Mouse (Mus musculus): ENCODE results near the gene Olfr206. TPM values are rescaled to one million over a fixed set of nuclear protein-coding genes. Genes with fewer than 3 reads are reported as not detected.
"Not testable (repeated sequence)": the region's sequence is repeated elsewhere in the genome, so short reads cannot be mapped to it uniquely, and the experiment has no call there.

Olfr206 gene
- not detected in 2 replicates for polyA plus RNA-seq (2015; fragmentation: Nextera tagmentation; extraction: Ambion mirVana)

- 75% methylated on average over 1 of the region's 1 CpGs for WGBS
- Histone ChIP-seq H3K4me1 (ENCODE audit: insufficient read depth, low read depth, low read length) (no peaks in the 10 kb centered on the region), H3K9ac (replicated peaks; ENCODE audit: low read depth) (no peak within 1 kb of the TSS), H3K4me2 (replicated peaks; ENCODE audit: low read depth, low read length) (no peak within 1 kb of the TSS), H3K9me3 (ENCODE audit: low read length) (no peaks in the 10 kb centered on the region), H3K36me3 (ENCODE audit: insufficient read depth, low read length) (no peaks in the 10 kb centered on the region), H3K27me3 (replicated peaks; ENCODE audit: insufficient read depth, low read length) (no peaks in the 10 kb centered on the region), H3K27ac (ENCODE audit: low read length) (no peak within 1 kb of the TSS), H3K4me3 (ENCODE audit: low read depth, low read length) (no peak within 1 kb of the TSS)
- TF ChIP-seq EP300 (IDR thresholded peaks at IDR 0.05) (no peak), CTCF (IDR thresholded peaks at IDR 0.05) (no peak)
- no peak for DNase-seq (ENCODE audit: low spot score)
- no peak for ATAC-seq
These were observed at the start of gene Olfr206 for GRCm38 (mm10) chr16:59349146-59349545. TSS of gene Olfr206 (minus strand) at chr16:59349246.

- no peaks in the 10 kb centered on the region for H3K36me3 ChIP-seq (ENCODE audit: insufficient read depth, low read length)
- H3K27ac ChIP-seq (ENCODE audit: low read length): no peak overlapping the region
- no peak overlapping the region for H3K9ac ChIP-seq (replicated peaks; ENCODE audit: low read depth)
- DNase-seq (ENCODE audit: low spot score) (no peak), ATAC-seq (no peak)
- 45% methylated on average over 3 of the region's 3 CpGs for WGBS
- H3K9me3 ChIP-seq (ENCODE audit: low read length): no peaks in the 10 kb centered on the region
- no peaks in the 10 kb centered on the region for H3K27me3 ChIP-seq (replicated peaks; ENCODE audit: insufficient read depth, low read length)
- no peak overlapping the region for H3K4me3 ChIP-seq (ENCODE audit: low read depth, low read length)
- H3K4me2 ChIP-seq (replicated peaks; ENCODE audit: low read depth, low read length): no peak overlapping the region
- TF ChIP-seq CTCF (IDR thresholded peaks at IDR 0.05) (no peak), EP300 (IDR thresholded peaks at IDR 0.05) (no peak)
- H3K4me1 ChIP-seq (ENCODE audit: insufficient read depth, low read depth, low read length): no peaks in the 10 kb centered on the region
These were observed 44.3 kb upstream of the Olfr206 start for GRCm38 (mm10) chr16:59393300-59393699.

GRCm38 (mm10) chr16:59363893-59364292, 14.8 kb upstream of the Olfr206 start, which contains the start of gene Olfr209:
TSS of gene Olfr209 (minus strand) at chr16:59363993.
- ATAC-seq (no peak), DNase-seq (ENCODE audit: low spot score) (no peak)
- Histone ChIP-seq H3K9ac (replicated peaks; ENCODE audit: low read depth) (no peak within 1 kb of the TSS), H3K4me1 (ENCODE audit: insufficient read depth, low read depth, low read length) (no peaks in the 10 kb centered on the region), H3K9me3 (ENCODE audit: low read length) (no peaks in the 10 kb centered on the region), H3K4me2 (replicated peaks; ENCODE audit: low read depth, low read length) (no peak within 1 kb of the TSS), H3K27ac (ENCODE audit: low read length) (no peak within 1 kb of the TSS), H3K36me3 (ENCODE audit: insufficient read depth, low read length) (no peaks in the 10 kb centered on the region), H3K4me3 (ENCODE audit: low read depth, low read length) (no peak within 1 kb of the TSS), H3K27me3 (replicated peaks; ENCODE audit: insufficient read depth, low read length) (no peaks in the 10 kb centered on the region)
- WGBS: 56% methylated on average over 2 of the region's 2 CpGs
- TF ChIP-seq CTCF (IDR thresholded peaks at IDR 0.05): no peak
- no peak for TF ChIP-seq EP300 (IDR thresholded peaks at IDR 0.05)

- H3K27ac ChIP-seq (ENCODE audit: low read length): no peak within 1 kb of the TSS
- no peaks in the 10 kb centered on the region for H3K9me3 ChIP-seq (ENCODE audit: low read length)
- H3K9ac ChIP-seq (replicated peaks; ENCODE audit: low read depth): no peak within 1 kb of the TSS
- TF ChIP-seq CTCF (IDR thresholded peaks at IDR 0.05) (no peak), EP300 (IDR thresholded peaks at IDR 0.05) (no peak)
- no peaks in the 10 kb centered on the region for H3K27me3 ChIP-seq (replicated peaks; ENCODE audit: insufficient read depth, low read length)
- H3K4me2 ChIP-seq (replicated peaks; ENCODE audit: low read depth, low read length): no peak within 1 kb of the TSS
- no peak within 1 kb of the TSS for H3K4me3 ChIP-seq (ENCODE audit: low read depth, low read length)
- DNase-seq (ENCODE audit: low spot score): no peak
- H3K36me3 ChIP-seq (ENCODE audit: insufficient read depth, low read length): no peaks in the 10 kb centered on the region
- ATAC-seq: no peak
- no peaks in the 10 kb centered on the region for H3K4me1 ChIP-seq (ENCODE audit: insufficient read depth, low read depth, low read length)
These were observed 18.0 kb downstream of the Olfr206 start, which contains the start of gene Olfr205 for GRCm38 (mm10) chr16:59331038-59331437. TSS of gene Olfr205 (minus strand) at chr16:59331138.

GRCm38 (mm10) chr16:59323262-59323661, 25.8 kb downstream of the Olfr206 start:
- not testable (repeated sequence) for DNase-seq (ENCODE audit: low spot score); H3K36me3 ChIP-seq (ENCODE audit: insufficient read depth, low read length); H3K27me3 ChIP-seq (replicated peaks; ENCODE audit: insufficient read depth, low read length); H3K9ac ChIP-seq (replicated peaks; ENCODE audit: low read depth); H3K4me2 ChIP-seq (replicated peaks; ENCODE audit: low read depth, low read length); H3K9me3 ChIP-seq (ENCODE audit: low read length); H3K4me3 ChIP-seq (ENCODE audit: low read depth, low read length); H3K27ac ChIP-seq (ENCODE audit: low read length); H3K4me1 ChIP-seq (ENCODE audit: insufficient read depth, low read depth, low read length); ATAC-seq
- 30% methylated on average over 1 of the region's 1 CpGs for WGBS

- Histone ChIP-seq H3K4me1 (ENCODE audit: insufficient read depth, low read depth, low read length) (no peaks in the 10 kb centered on the region), H3K4me3 (ENCODE audit: low read depth, low read length) (no peak within 1 kb of the TSS), H3K36me3 (ENCODE audit: insufficient read depth, low read length) (no peaks in the 10 kb centered on the region), H3K9ac (replicated peaks; ENCODE audit: low read depth) (no peak within 1 kb of the TSS), H3K4me2 (replicated peaks; ENCODE audit: low read depth, low read length) (no peak within 1 kb of the TSS), H3K9me3 (ENCODE audit: low read length) (no peaks in the 10 kb centered on the region), H3K27ac (ENCODE audit: low read length) (no peak within 1 kb of the TSS), H3K27me3 (replicated peaks; ENCODE audit: insufficient read depth, low read length) (no peaks in the 10 kb centered on the region)
- DNase-seq (ENCODE audit: low spot score) (no peak), ATAC-seq (no peak)
- no peak for TF ChIP-seq EP300 (IDR thresholded peaks at IDR 0.05)
- TF ChIP-seq CTCF (IDR thresholded peaks at IDR 0.05): no peak
These were observed 30.9 kb downstream of the Olfr206 start, which contains the start of gene Olfr204 for GRCm38 (mm10) chr16:59318148-59318547. TSS of gene Olfr204 (minus strand) at chr16:59318248.

GRCm38 (mm10) chr16:59298581-59298980, 50.5 kb downstream of the Olfr206 start, which contains the start of gene Olfr203:
TSS of gene Olfr203 (plus strand) at chr16:59298881.
- Histone ChIP-seq H3K4me3 (ENCODE audit: low read depth, low read length) (no peak within 1 kb of the TSS), H3K27ac (ENCODE audit: low read length) (no peak within 1 kb of the TSS), H3K27me3 (replicated peaks; ENCODE audit: insufficient read depth, low read length) (no peaks in the 10 kb centered on the region), H3K4me1 (ENCODE audit: insufficient read depth, low read depth, low read length) (no peaks in the 10 kb centered on the region), H3K4me2 (replicated peaks; ENCODE audit: low read depth, low read length) (no peak within 1 kb of the TSS), H3K9ac (replicated peaks; ENCODE audit: low read depth) (no peak within 1 kb of the TSS), H3K9me3 (ENCODE audit: low read length) (no peaks in the 10 kb centered on the region), H3K36me3 (ENCODE audit: insufficient read depth, low read length) (no peaks in the 10 kb centered on the region)
- 72% methylated on average over 2 of the region's 2 CpGs for WGBS
- no peak for DNase-seq (ENCODE audit: low spot score)
- no peak for ATAC-seq
- TF ChIP-seq EP300 (IDR thresholded peaks at IDR 0.05): no peak
- TF ChIP-seq CTCF (IDR thresholded peaks at IDR 0.05): no peak

Other genes with a start within 250 kb of the Olfr206 start
- gene Olfr193, start 237.4 kb downstream of the Olfr206 start, polyA plus RNA-seq (2015; fragmentation: Nextera tagmentation; extraction: Ambion mirVana): not detected in 2 replicates
- not detected in 2 replicates for gene Olfr194, start 228.2 kb downstream of the Olfr206 start, polyA plus RNA-seq (2015; fragmentation: Nextera tagmentation; extraction: Ambion mirVana)
- not detected in 2 replicates for gene Olfr195, start 202.2 kb downstream of the Olfr206 start, polyA plus RNA-seq (2015; fragmentation: Nextera tagmentation; extraction: Ambion mirVana)
- not detected in 2 replicates for gene Olfr196, start 178.8 kb downstream of the Olfr206 start, polyA plus RNA-seq (2015; fragmentation: Nextera tagmentation; extraction: Ambion mirVana)
- gene Olfr198, start 145.7 kb downstream of the Olfr206 start, polyA plus RNA-seq (2015; fragmentation: Nextera tagmentation; extraction: Ambion mirVana): not detected in 2 replicates
- gene Olfr199, start 129.5 kb downstream of the Olfr206 start, polyA plus RNA-seq (2015; fragmentation: Nextera tagmentation; extraction: Ambion mirVana): not detected in 2 replicates
- not detected in 2 replicates for gene Olfr201, start 76.6 kb downstream of the Olfr206 start, polyA plus RNA-seq (2015; fragmentation: Nextera tagmentation; extraction: Ambion mirVana)
- gene Olfr202, start 62.5 kb downstream of the Olfr206 start, polyA plus RNA-seq (2015; fragmentation: Nextera tagmentation; extraction: Ambion mirVana): not detected in 2 replicates
- not detected in 2 replicates for gene Olfr203, start 50.4 kb downstream of the Olfr206 start, polyA plus RNA-seq (2015; fragmentation: Nextera tagmentation; extraction: Ambion mirVana)
- gene Olfr204, start 31.0 kb downstream of the Olfr206 start, polyA plus RNA-seq (2015; fragmentation: Nextera tagmentation; extraction: Ambion mirVana): not detected in 2 replicates
- gene Olfr205, start 18.1 kb downstream of the Olfr206 start, polyA plus RNA-seq (2015; fragmentation: Nextera tagmentation; extraction: Ambion mirVana): not detected in 2 replicates
- gene Olfr209, start 14.7 kb upstream of the Olfr206 start, polyA plus RNA-seq (2015; fragmentation: Nextera tagmentation; extraction: Ambion mirVana): not detected in 2 replicates
- gene Gabrr3, start 58.1 kb upstream of the Olfr206 start, polyA plus RNA-seq (2015; fragmentation: Nextera tagmentation; extraction: Ambion mirVana): not detected in 2 replicates
- 11.0 and 13.0 TPM in 2 replicates for gene Riox2, start 122.5 kb upstream of the Olfr206 start, polyA plus RNA-seq (2015; fragmentation: Nextera tagmentation; extraction: Ambion mirVana)